Mouse (Mus musculus) cortical plate, adult 2 months (tissue): Measurements from ENCODE around the gene Tmed3.

ENCODE experiments used
- CTCF ChIP-seq: fragments of 200-500 bp; IDR thresholded peaks from 2 replicates; pipeline ENCODE4 v1.5.1; 2011; ENCODE audit warnings: mild to moderate bottlenecking, control low read depth, low read length; ENCODE audit not compliant: insufficient read depth; ENCODE audit errors: extremely low read depth
- POLR2A ChIP-seq: fragments of 200-500 bp; IDR thresholded peaks from 2 replicates; pipeline ENCODE4 v1.6.1; 2011; ENCODE audit warnings: mild to moderate bottlenecking, low read length, control low read depth; ENCODE audit not compliant: insufficient read depth; ENCODE audit errors: extremely low read depth

DNA sequence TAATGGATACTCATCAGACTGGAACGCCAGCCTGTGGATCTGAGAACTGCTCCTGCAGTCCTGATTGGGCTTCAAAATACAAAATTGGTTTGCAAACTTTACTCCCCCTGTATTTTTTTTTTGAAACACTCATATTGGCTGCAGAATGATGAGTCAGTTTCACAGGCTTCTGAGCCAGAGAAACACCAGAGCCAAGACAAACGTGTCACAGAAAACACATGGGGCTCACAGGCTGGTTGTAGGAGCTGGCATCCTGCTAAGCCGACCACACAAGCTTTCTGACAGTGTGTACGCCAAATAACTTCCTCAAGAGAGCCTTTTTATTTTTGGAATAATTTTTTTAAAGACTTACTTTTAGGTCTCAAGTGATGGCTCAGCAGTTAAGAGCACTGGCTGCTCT, 35.0 kb downstream of the Tmed3 start:
- TF ChIP-seq POLR2A (no peak), CTCF (no peak)
